Mouse (Mus musculus) kidney, postnatal 0 days (tissue): ENCODE measurements around the gene Zfp579. TPM values are rescaled to one million over a fixed set of nuclear protein-coding genes. Genes with fewer than 3 reads are reported as not detected.

ENCODE experiments used
- ATAC-seq: fragments of 200-750 bp; cut with Nextera tagmentation; replicated peaks from 2 replicates; pipeline ENCODE4 v1.8.0; 2017; ENCODE audit warnings: low read depth, moderate number of reproducible peaks, moderate TSS enrichment, moderate library complexity; ENCODE audit not compliant: low FRiP score
- DNase-seq: peaks from one replicate; pipeline ENCODE4 v3.0.0-alpha.2; 2016; ENCODE audit warnings: low spot score
- H3K27ac ChIP-seq: fragments of 300-500 bp; sonication (generic); 2 replicates; pipeline ENCODE4 v1.5.1; 2014; ENCODE audit warnings: mild to moderate bottlenecking
- H3K27me3 ChIP-seq: fragments of 300-500 bp; sonication (generic); 2 replicates; pipeline ENCODE4 v1.6.1; 2014; ENCODE audit warnings: low read length, mixed read lengths; ENCODE audit not compliant: insufficient read depth
- H3K36me3 ChIP-seq: fragments of 300-500 bp; sonication (generic); 2 replicates; pipeline ENCODE4 v1.6.1; 2014; ENCODE audit warnings: low read length, mixed read lengths; ENCODE audit not compliant: insufficient read depth
- H3K4me1 ChIP-seq: fragments of 300-500 bp; sonication (generic); replicated peaks from 2 replicates; pipeline ENCODE4 v1.6.1; 2014; ENCODE audit warnings: antibody characterized with exemption, low read length, mixed read lengths; ENCODE audit not compliant: insufficient read depth
- H3K4me2 ChIP-seq: fragments of 300-500 bp; sonication (generic); 2 replicates; pipeline ENCODE4 v1.6.1; 2014; ENCODE audit warnings: mild to moderate bottlenecking, low read length, moderate library complexity, mixed read lengths
- H3K4me3 ChIP-seq: fragments of 300-500 bp; sonication (generic); replicated peaks from 2 replicates; pipeline ENCODE4 v1.5.1; 2014; ENCODE audit warnings: low read depth, low read length
- H3K9ac ChIP-seq: fragments of 300-500 bp; sonication (generic); 2 replicates; pipeline ENCODE4 v1.6.1; 2014; ENCODE audit warnings: low read depth, low read length
- H3K9me3 ChIP-seq: fragments of 300-500 bp; sonication (generic); replicated peaks from 2 replicates; pipeline ENCODE4 v1.6.1; 2016; ENCODE audit warnings: low read length, inconsistent platforms, mixed read lengths
- CTCF ChIP-seq: IDR thresholded peaks from 2 replicates; pipeline ENCODE4 v1.5.1; 2016; ENCODE audit warnings: antibody characterized with exemption, low read depth, mild to moderate bottlenecking, moderate library complexity
- WGBS: fragments of 180-500 bp; shearing (Covaris S2); extraction: QIAGEN DNeasy Blood & Tissue Kit; methylation state at CpG from one replicate; pipeline ENCODE4 v1.1.7; 2014; 5-methylcytosine and 5-hydroxymethylcytosine counted together
- polyA plus RNA-seq: library from polyadenylated mRNA; unstranded; fragments of >200 nt; fragmentation: Nextera tagmentation; extraction: Ambion mirVana; gene quantifications from 2 replicates; pipeline ENCODE4 v1.2.1, GENCODE M21; 2015

Zfp579 gene
- polyA plus RNA-seq, 1 experiment from 2014 or later, result 21.3 TPM

DNA sequence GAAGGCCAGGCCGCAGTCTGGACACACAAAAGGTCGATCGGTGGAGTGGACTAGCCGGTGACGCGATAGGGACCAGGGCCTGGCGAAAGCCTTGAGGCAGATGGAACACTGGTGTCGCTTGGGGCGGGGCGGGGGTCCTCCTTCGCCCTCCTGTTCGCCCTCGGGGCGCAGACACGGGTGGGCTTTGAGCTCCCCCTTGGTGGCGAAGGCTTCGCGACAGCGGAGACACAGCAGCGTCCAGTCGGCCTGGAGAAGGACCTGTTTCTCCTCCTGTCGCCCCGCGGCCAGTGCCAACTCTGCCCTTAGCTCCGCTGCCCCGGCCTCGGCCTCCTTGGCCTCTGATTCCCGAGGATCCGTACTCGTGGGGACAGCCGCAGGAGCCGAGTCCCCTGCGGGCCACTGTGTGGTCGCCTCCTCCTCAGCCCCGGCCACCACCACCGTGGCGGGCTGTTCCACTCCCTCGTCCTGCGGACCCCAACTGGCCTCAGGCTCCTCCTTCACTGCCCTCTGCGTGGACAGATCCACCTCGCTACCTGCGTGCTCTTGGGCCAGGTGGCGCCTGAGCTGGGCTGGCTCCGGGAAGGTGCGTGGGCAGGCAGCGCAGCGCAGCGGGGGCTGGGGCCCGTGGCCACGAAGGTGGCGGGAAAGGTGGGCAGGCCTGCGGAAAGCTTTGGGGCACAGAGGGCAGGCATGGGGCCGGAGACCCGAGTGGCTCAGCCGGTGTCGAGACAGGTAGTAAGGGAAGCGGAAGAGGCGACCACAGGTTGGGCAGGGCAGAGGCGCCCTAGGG, 1.8 kb downstream of the Zfp579 start:
- H3K36me3 ChIP-seq, result peaks cover 17% of the 10 kb centered on the region
- no peak for DNase-seq
- H3K27ac ChIP-seq, result no peak overlapping the region
- WGBS, result 58% methylated on average over 59 of the region's 59 CpGs
- TF ChIP-seq CTCF, result no peak
- H3K9me3 ChIP-seq, result no peaks in the 10 kb centered on the region; the same call in 1 of the 2 replicates
- H3K27me3 ChIP-seq, result no peaks in the 10 kb centered on the region
- no peak overlapping the region for H3K9ac ChIP-seq
- no peak overlapping the region for H3K4me3 ChIP-seq
- peaks cover 5% of the 10 kb centered on the region for H3K4me1 ChIP-seq
- no peak for ATAC-seq
- H3K4me2 ChIP-seq, result peak overlapping the region; percentile 92; the same call in 1 of the 2 replicates

DNA sequence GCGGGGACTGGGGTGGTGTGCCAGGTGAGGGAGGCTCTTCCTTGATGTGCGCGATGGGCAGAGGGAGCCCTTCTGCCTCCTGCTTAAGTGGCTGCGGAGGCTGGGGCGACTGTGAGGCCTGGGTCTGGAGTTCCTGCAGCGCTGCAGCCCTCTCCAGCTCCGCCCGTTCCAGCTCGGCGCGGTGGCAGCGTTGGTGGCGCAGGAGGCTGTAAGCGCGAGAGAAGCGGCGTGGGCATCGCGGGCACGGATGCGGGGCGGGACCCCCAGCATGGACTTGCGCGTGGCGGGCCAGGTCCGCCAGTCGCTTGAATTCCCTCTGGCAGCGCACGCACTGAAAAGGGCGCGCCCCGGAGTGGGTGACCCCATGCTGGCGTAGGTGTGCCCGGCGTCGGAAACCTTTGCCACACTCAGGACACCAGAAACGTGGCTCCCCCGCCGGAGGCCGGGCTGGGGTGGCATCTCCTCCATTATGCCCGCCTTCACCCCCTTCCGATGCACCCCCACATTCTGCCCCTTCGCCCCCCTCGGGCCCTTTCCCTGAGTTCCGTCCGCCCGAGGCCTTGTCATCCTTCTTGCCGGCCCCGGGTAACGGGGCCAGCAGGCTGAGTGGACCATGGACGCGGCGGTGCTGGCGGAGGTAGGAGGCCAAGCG, 2.5 kb downstream of the Zfp579 start:
- Histone ChIP-seq H3K4me2 (no peak overlapping the region), H3K27ac (no peak overlapping the region), H3K27me3 (no peaks in the 10 kb centered on the region), H3K4me3 (no peak overlapping the region), H3K9ac (no peak overlapping the region), H3K9me3 (no peaks in the 10 kb centered on the region; the same call in 1 of the 2 replicates), H3K4me1 (peaks cover 5% of the 10 kb centered on the region), H3K36me3 (peaks cover 17% of the 10 kb centered on the region)
- WGBS, result 56% methylated on average over 53 of the region's 55 CpGs
- no peak for TF ChIP-seq CTCF
- ATAC-seq, result no peak
- DNase-seq, result no peak

DNA sequence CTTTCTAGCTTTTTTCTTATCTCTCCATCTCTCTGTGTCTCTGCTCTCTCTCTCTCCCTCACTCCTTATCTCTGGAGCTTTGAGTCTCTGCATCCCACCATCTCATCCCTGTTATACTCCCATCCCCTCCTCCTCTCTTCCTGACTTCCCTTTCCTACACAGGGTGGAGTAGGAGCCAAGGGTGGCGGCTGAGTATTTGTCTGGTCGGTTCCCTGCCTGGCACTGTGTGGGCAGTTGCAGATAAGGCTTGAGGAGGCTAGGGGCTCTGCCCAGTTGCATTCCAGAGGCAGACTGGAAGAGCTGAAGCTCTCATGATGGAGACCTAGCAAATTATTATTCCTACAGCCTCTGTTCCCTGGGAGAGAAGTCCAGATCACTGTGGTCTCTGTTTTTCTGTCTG, 7.7 kb downstream of the Zfp579 start:
- no peak for ATAC-seq
- TF ChIP-seq CTCF, result no peak
- Histone ChIP-seq H3K4me1 (no peaks in the 10 kb centered on the region), H3K27ac (no peak overlapping the region), H3K4me3 (no peak overlapping the region), H3K4me2 (no peak overlapping the region), H3K36me3 (peaks cover 9% of the 10 kb centered on the region), H3K9me3 (no peaks in the 10 kb centered on the region; the same call in 1 of the 2 replicates), H3K9ac (no peak overlapping the region), H3K27me3 (no peaks in the 10 kb centered on the region)
- DNase-seq, result no peak
- WGBS, result 57% methylated on average over 2 of the region's 2 CpGs

DNA sequence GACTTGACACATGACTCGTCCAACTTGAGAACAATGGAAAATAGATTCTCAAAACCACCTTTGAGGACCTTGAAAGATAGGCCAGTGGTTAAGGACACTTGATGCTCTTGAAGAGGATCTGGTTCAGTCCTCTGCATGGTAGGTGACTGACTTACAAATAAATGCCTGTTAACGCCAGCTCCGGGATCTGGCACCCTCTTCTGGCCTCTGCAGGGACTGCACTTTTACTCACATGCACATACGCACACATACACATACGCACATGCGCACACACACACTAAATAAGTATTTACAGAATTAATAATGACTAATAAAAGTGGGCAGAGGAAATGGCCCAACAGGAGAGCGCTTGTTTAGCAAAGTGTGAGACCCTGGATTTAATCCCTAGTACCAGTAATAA, 19.1 kb downstream of the Zfp579 start:
- Histone ChIP-seq H3K9me3 (no peaks in the 10 kb centered on the region), H3K4me2 (no peak overlapping the region), H3K4me3 (no peak overlapping the region), H3K4me1 (no peaks in the 10 kb centered on the region), H3K27me3 (no peaks in the 10 kb centered on the region), H3K27ac (no peak overlapping the region), H3K9ac (no peak overlapping the region), H3K36me3 (no peaks in the 10 kb centered on the region)
- DNase-seq, result no peak
- 91% methylated on average over 7 of the region's 7 CpGs for WGBS
- TF ChIP-seq CTCF, result peak; percentile 27; the same call in 1 of the 2 replicates
- no peak for ATAC-seq

DNA sequence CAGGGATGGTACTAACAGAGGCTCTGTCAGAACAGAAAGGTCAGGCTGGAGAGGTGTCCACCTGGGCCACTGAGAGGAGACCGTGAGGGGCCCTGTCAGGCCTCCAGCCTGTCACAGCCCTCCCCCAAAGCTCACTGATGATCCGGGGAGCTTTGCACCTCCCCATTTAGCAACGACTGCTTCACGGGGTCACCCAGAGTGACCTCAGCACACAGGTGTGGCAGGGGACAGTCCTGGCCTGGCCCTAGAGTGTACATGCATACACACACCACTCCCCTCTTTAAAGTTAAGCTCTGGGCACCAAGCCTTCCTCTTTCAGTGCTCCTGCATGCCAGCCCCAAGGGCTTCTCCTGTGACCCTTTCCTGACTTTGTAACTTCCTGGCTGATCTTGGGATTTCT, 20.5 kb downstream of the Zfp579 start:
- WGBS, result 57% methylated on average over 4 of the region's 4 CpGs
- Histone ChIP-seq H3K4me1 (0 out of 2 replicates have a peak, but pooled peaks cover 3% of the 10 kb centered on the region), H3K4me3 (no peak overlapping the region), H3K27ac (no peak overlapping the region), H3K27me3 (no peaks in the 10 kb centered on the region), H3K36me3 (no peaks in the 10 kb centered on the region), H3K9me3 (no peaks in the 10 kb centered on the region), H3K9ac (no peak overlapping the region), H3K4me2 (no peak overlapping the region)
- ATAC-seq (no peak), DNase-seq (no peak)
- no peak for TF ChIP-seq CTCF

DNA sequence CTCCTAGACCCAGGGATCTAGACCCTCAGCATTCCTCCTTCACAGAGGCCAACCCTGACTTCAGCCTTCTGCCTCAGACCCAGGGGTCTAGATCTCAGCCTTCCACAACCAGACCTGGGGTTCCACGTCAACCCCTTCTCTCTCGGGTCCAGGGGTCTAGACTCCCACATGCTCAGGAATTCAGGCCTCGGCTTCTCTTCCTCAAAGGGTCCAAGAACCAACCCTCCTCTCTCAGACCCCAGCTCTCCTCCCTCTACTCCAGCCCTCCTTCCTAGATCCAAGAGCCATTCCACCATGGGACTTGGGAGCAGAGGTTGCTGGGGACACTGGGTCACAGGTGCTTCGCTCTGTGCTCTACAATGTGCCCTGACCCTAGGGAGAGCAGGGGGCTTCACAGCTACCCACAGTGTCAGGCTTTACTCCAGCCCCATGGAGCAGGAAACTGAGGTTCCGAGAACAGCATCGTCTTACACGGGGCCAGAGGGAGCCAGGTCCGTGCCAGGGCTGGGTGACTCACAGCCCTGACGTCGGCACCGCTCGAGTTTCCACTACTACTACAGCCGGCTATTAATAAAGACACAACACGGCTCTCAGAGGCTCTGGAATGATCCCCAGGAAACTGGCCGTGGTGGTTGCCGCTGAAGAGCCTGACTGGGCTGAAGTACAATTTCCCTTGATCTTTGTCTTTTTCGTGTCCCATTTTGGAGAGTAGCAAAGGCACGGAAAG, 23.5 kb downstream of the Zfp579 start:
- Histone ChIP-seq H3K4me3 (no peak overlapping the region), H3K9ac (no peak overlapping the region), H3K27ac (no peak overlapping the region; the same call in 1 of the 2 replicates), H3K4me1 (0 out of 2 replicates have a peak, but pooled peaks cover 3% of the 10 kb centered on the region), H3K9me3 (no peaks in the 10 kb centered on the region), H3K36me3 (no peaks in the 10 kb centered on the region), H3K27me3 (no peaks in the 10 kb centered on the region), H3K4me2 (no peak overlapping the region)
- DNase-seq (peak; percentile 8), ATAC-seq (no peak)
- WGBS, result 52% methylated on average over 18 of the region's 18 CpGs
- TF ChIP-seq CTCF, result no peak
